Mouse (Mus musculus): Measurements from ENCODE around the gene Hivep3. TPM values are rescaled to one million over a fixed set of nuclear protein-coding genes. Genes with fewer than 3 reads are reported as not detected.

Hivep3 gene
- total and polyA plus RNA-seq, 3 experiments, result not detected

GRCm38 (mm10) chr4:119894797-119895458 lies 161.3 kb downstream of the Hivep3 start:
- no peaks in the 10 kb centered on the region for H3K4me1 ChIP-seq (ENCODE audit: control insufficient read depth in 1 of 2, insufficient read depth in 2 of 2, low read length in 2 of 2)
- no peak overlapping the region for H3K9ac ChIP-seq (ENCODE audit: control insufficient read depth, low read depth, low read length, poor library complexity, severe bottlenecking)
- TF ChIP-seq ZKSCAN1 (IDR thresholded peaks at IDR 0.05; ENCODE audit: low read depth, low read length) (no peak), UBTF (IDR thresholded peaks at IDR 0.05; ENCODE audit: borderline replicate concordance, insufficient read depth, low read depth, low read length) (no peak), E2F4 (IDR thresholded peaks at IDR 0.05; ENCODE audit: borderline replicate concordance, low read depth, low read length) (no peak), ZMIZ1 (IDR thresholded peaks at IDR 0.05; ENCODE audit: low read depth, low read length) (no peak), POLR2AphosphoS2 (IDR thresholded peaks at IDR 0.05; ENCODE audit: low read length) (no peak), ETS1 (IDR thresholded peaks at IDR 0.05; ENCODE audit: low read depth, low read length) (no peak), GATA1 (IDR thresholded peaks at IDR 0.05; ENCODE audit: low read depth, low read length) (no peak), POLR2AphosphoS5 (IDR thresholded peaks at IDR 0.05; ENCODE audit: borderline replicate concordance, low read depth, low read length) (no peak), KAT2A (conservative IDR thresholded peaks at IDR 0.05; ENCODE audit: low read depth, low read length) (no peak), CTCF (IDR thresholded peaks at IDR 0.05 in 2 of 3, conservative IDR thresholded peaks at IDR 0.05 in 1 of 3; ENCODE audit: control insufficient read depth in 1 of 3, insufficient read depth in 1 of 3, low read depth in 2 of 3, low read length in 3 of 3, poor library complexity in 1 of 3, severe bottlenecking in 1 of 3) (no peak), RCOR1 (IDR thresholded peaks at IDR 0.05; ENCODE audit: low read depth, low read length) (no peak), HCFC1 (IDR thresholded peaks at IDR 0.05; ENCODE audit: low read depth, low read length) (no peak), NELFE (IDR thresholded peaks at IDR 0.05; ENCODE audit: low read depth, low read length) (no peak), POLR2A (IDR thresholded peaks at IDR 0.05; ENCODE audit: control insufficient read depth in 1 of 2, insufficient read depth in 1 of 2, low read depth in 1 of 2, low read length in 2 of 2, poor library complexity in 1 of 2) (no peak), CHD2 (IDR thresholded peaks at IDR 0.05; ENCODE audit: low read length) (no peak), MAFK (IDR thresholded peaks at IDR 0.05; ENCODE audit: borderline replicate concordance, low read depth, low read length) (no peak), ELF1 (IDR thresholded peaks at IDR 0.05; ENCODE audit: low read depth, low read length) (no peak), SIN3A (IDR thresholded peaks at IDR 0.05; ENCODE audit: low read length) (no peak), MXI1 (IDR thresholded peaks at IDR 0.05; ENCODE audit: low read depth, low read length) (no peak)
- no peak overlapping the region for H3K27ac ChIP-seq (ENCODE audit: control insufficient read depth, low read depth, low read length)
- DNase-seq (ENCODE audit: low read depth, low spot score), result no peak
- no peaks in the 10 kb centered on the region for H3K27me3 ChIP-seq (ENCODE audit: control insufficient read depth in 1 of 2, insufficient read depth in 2 of 2, low read length in 2 of 2)
- H3K79me2 ChIP-seq (ENCODE audit: control insufficient read depth, insufficient read depth, low read length, poor library complexity), result no peaks in the 10 kb centered on the region
- no peak overlapping the region for H3K4me3 ChIP-seq (ENCODE audit: control insufficient read depth in 1 of 2, insufficient read depth in 1 of 2, low read depth in 2 of 2, low read length in 2 of 2)
- no peaks in the 10 kb centered on the region for H3K36me3 ChIP-seq (ENCODE audit: control insufficient read depth in 1 of 2, insufficient read depth in 2 of 2, low read length in 2 of 2)
- no peaks in the 10 kb centered on the region for H3K9me3 ChIP-seq (replicated peaks; ENCODE audit: insufficient read depth, low read length)

- H3K36me3 ChIP-seq (ENCODE audit: control insufficient read depth in 1 of 2, insufficient read depth in 2 of 2, low read length in 2 of 2), result no peaks in the 10 kb centered on the region
- DNase-seq (ENCODE audit: low read depth, low spot score), result no peak
- H3K27me3 ChIP-seq (ENCODE audit: control insufficient read depth in 1 of 2, insufficient read depth in 2 of 2, low read length in 2 of 2), result no peaks in the 10 kb centered on the region
- no peak overlapping the region for H3K4me3 ChIP-seq (ENCODE audit: control insufficient read depth in 1 of 2, insufficient read depth in 1 of 2, low read depth in 2 of 2, low read length in 2 of 2)
- no peak overlapping the region for H3K9ac ChIP-seq (ENCODE audit: control insufficient read depth, low read depth, low read length, poor library complexity, severe bottlenecking)
- no peak for TF ChIP-seq USF1 (IDR thresholded peaks at IDR 0.05; ENCODE audit: low read depth, low read length)
- TF ChIP-seq ELF1 (IDR thresholded peaks at IDR 0.05; ENCODE audit: low read depth, low read length), result no peak
- TF ChIP-seq POLR2AphosphoS2 (IDR thresholded peaks at IDR 0.05; ENCODE audit: low read length), result no peak
- H3K79me2 ChIP-seq (ENCODE audit: control insufficient read depth, insufficient read depth, low read length, poor library complexity), result no peaks in the 10 kb centered on the region
- no peaks in the 10 kb centered on the region for H3K4me1 ChIP-seq (ENCODE audit: control insufficient read depth in 1 of 2, insufficient read depth in 2 of 2, low read length in 2 of 2)
- H3K9me3 ChIP-seq (replicated peaks; ENCODE audit: insufficient read depth, low read length), result no peaks in the 10 kb centered on the region
- no peak overlapping the region for H3K27ac ChIP-seq (ENCODE audit: control insufficient read depth, low read depth, low read length)
These were observed 161.9 kb downstream of the Hivep3 start for GRCm38 (mm10) chr4:119895504-119895903.

Data from MEL (cell line).